Mouse (Mus musculus): ENCODE measurements around the gene Pde6h. TPM values are rescaled to one million over a fixed set of nuclear protein-coding genes. Genes with fewer than 3 reads are reported as not detected.
"Not testable (repeated sequence)": the region's sequence is repeated elsewhere in the genome, so short reads cannot be mapped to it uniquely, and the experiment has no call there.

Pde6h gene
- total RNA-seq (2021), result 1 to 10 TPM; 1.2 TPM

GRCm38 (mm10) chr6:136923532-136923931, at the start of gene Pde6h:
Gene Pde6h, plus strand, starts transcription at chr6:136923832.
- DNase-seq (ENCODE audit: extremely low spot score in 1 of 2, low spot score in 1 of 2), result no peak

GRCm38 (mm10) chr6:136874599-136874998, 49.0 kb upstream of the Pde6h start:
- no peak for DNase-seq (ENCODE audit: extremely low spot score in 1 of 2, low spot score in 1 of 2)

GRCm38 (mm10) chr6:136875670-136876069, 48.0 kb upstream of the Pde6h start, which contains the start of gene Mgp:
Gene Mgp, minus strand, starts transcription at chr6:136875823.
- DNase-seq (ENCODE audit: extremely low spot score in 1 of 2, low spot score in 1 of 2), result no peak

GRCm38 (mm10) chr6:136881678-136882077, 42.0 kb upstream of the Pde6h start:
- no peak for DNase-seq (ENCODE audit: extremely low spot score in 1 of 2, low spot score in 1 of 2)

GRCm38 (mm10) chr6:136883431-136883915, 40.2 kb upstream of the Pde6h start:
- DNase-seq (ENCODE audit: extremely low spot score in 1 of 2, low spot score in 1 of 2), result no peak

GRCm38 (mm10) chr6:136883961-136884360, 39.7 kb upstream of the Pde6h start:
- no peak for DNase-seq (ENCODE audit: extremely low spot score in 1 of 2, low spot score in 1 of 2)

GRCm38 (mm10) chr6:136884766-136885165, 38.9 kb upstream of the Pde6h start:
- DNase-seq (ENCODE audit: extremely low spot score in 1 of 2, low spot score in 1 of 2), result not testable (repeated sequence)

GRCm38 (mm10) chr6:136887854-136888253, 35.8 kb upstream of the Pde6h start:
- no peak for DNase-seq (ENCODE audit: extremely low spot score in 1 of 2, low spot score in 1 of 2)

- no peak for DNase-seq (ENCODE audit: extremely low spot score in 1 of 2, low spot score in 1 of 2)
These were observed 34.6 kb upstream of the Pde6h start for GRCm38 (mm10) chr6:136889067-136889466.

GRCm38 (mm10) chr6:136889554-136889953, 34.1 kb upstream of the Pde6h start:
- DNase-seq (ENCODE audit: extremely low spot score in 1 of 2, low spot score in 1 of 2), result no peak

GRCm38 (mm10) chr6:136892002-136892401, 31.6 kb upstream of the Pde6h start:
- no peak for DNase-seq (ENCODE audit: extremely low spot score in 1 of 2, low spot score in 1 of 2)

GRCm38 (mm10) chr6:136894532-136895339, 28.9 kb upstream of the Pde6h start:
- no peak for DNase-seq (ENCODE audit: extremely low spot score in 1 of 2, low spot score in 1 of 2)

- DNase-seq (ENCODE audit: extremely low spot score in 1 of 2, low spot score in 1 of 2), result no peak
These were observed 25.8 kb upstream of the Pde6h start for GRCm38 (mm10) chr6:136897789-136898188.

GRCm38 (mm10) chr6:136898222-136898621, 25.4 kb upstream of the Pde6h start:
- DNase-seq (ENCODE audit: extremely low spot score in 1 of 2, low spot score in 1 of 2), result no peak

GRCm38 (mm10) chr6:136898954-136899353, 24.7 kb upstream of the Pde6h start:
- DNase-seq (ENCODE audit: extremely low spot score in 1 of 2, low spot score in 1 of 2), result no peak

GRCm38 (mm10) chr6:136900369-136901009, 23.1 kb upstream of the Pde6h start:
- DNase-seq (ENCODE audit: extremely low spot score in 1 of 2, low spot score in 1 of 2), result no peak

GRCm38 (mm10) chr6:136901010-136901409, 22.6 kb upstream of the Pde6h start:
- DNase-seq (ENCODE audit: extremely low spot score in 1 of 2, low spot score in 1 of 2), result no peak

- DNase-seq (ENCODE audit: extremely low spot score in 1 of 2, low spot score in 1 of 2), result no peak
These were observed 21.1 kb upstream of the Pde6h start for GRCm38 (mm10) chr6:136902527-136902926.

- no peak for DNase-seq (ENCODE audit: extremely low spot score in 1 of 2, low spot score in 1 of 2)
These were observed 19.7 kb upstream of the Pde6h start for GRCm38 (mm10) chr6:136903885-136904470.

GRCm38 (mm10) chr6:136906283-136906936, 17.2 kb upstream of the Pde6h start:
- DNase-seq (ENCODE audit: extremely low spot score in 1 of 2, low spot score in 1 of 2), result no peak

GRCm38 (mm10) chr6:136906937-136907293, 16.7 kb upstream of the Pde6h start:
- DNase-seq (ENCODE audit: extremely low spot score in 1 of 2, low spot score in 1 of 2), result no peak
